Mouse (Mus musculus) thymus, adult 2 months (tissue): ENCODE measurements at regions not wholly inside any gene's neighbourhood (a gene's known extent, or its start where the extent isn't known, plus 50 kb on each side); places are given as distances from the start of the nearest gene placed in this dataset.

ENCODE experiments used
- CTCF ChIP-seq: fragments of 200-500 bp; IDR thresholded peaks from 2 replicates; pipeline ENCODE4 v1.5.1; 2012; ENCODE audit warnings: mild to moderate bottlenecking, control low read depth, low read length, moderate library complexity, borderline replicate concordance; ENCODE audit not compliant: control insufficient read depth, poor library complexity, insufficient read depth; ENCODE audit errors: extremely low read depth
- POLR2A ChIP-seq: fragments of 200-500 bp; IDR thresholded peaks from 2 replicates; pipeline ENCODE4 v1.6.1; 2012; ENCODE audit warnings: mild to moderate bottlenecking, low read length, control low read depth, moderate library complexity; ENCODE audit not compliant: control insufficient read depth, poor library complexity, insufficient read depth; ENCODE audit errors: extremely low read depth

GRCm38 (mm10) chr8:77803147-77803903 is 79.1 kb upstream of the Ednra start:
- TF ChIP-seq POLR2A: no peak
- TF ChIP-seq CTCF: no peak
